Mouse (Mus musculus): Measurements from ENCODE around the gene Lexm. TPM values are rescaled to one million over a fixed set of nuclear protein-coding genes. Genes with fewer than 3 reads are reported as not detected.

Lexm gene
- total and polyA plus RNA-seq, 3 experiments = 0.19 to 0.21 TPM; not detected in 1

- no peak overlapping the region for H3K9ac ChIP-seq (ENCODE audit: insufficient read depth, low read depth)
- H3K79me2 ChIP-seq (replicated peaks; ENCODE audit: control insufficient read depth, extremely low read depth, insufficient read depth, poor library complexity, severe bottlenecking) = no peaks in the 10 kb centered on the region
- no peak overlapping the region for H3K27ac ChIP-seq (ENCODE audit: insufficient read depth, low read depth)
- H3K4me2 ChIP-seq (ENCODE audit: insufficient read depth, low read depth, poor library complexity, severe bottlenecking) = no peak overlapping the region
- in situ Hi-C loops (cut with MboI; ENCODE audit: low pct_ligation_motif_present, low pct_unique_long_range_greater_than_20kb, low sequenced_read_pairs) (no loop called here), dilution Hi-C loops (cut with MboI; ENCODE audit: extremely low pct_ligation_motif_present, extremely low pct_unique_long_range_greater_than_20kb, low sequenced_read_pairs) (no loop called here)
- H3K9me3 ChIP-seq (replicated peaks; ENCODE audit: low read length) = no peaks in the 10 kb centered on the region
- H3K36me3 ChIP-seq (replicated peaks in 1 of 2; ENCODE audit: control insufficient read depth in 1 of 2, insufficient read depth in 1 of 2, low read length in 1 of 2) = no peaks in the 10 kb centered on the region
- DNase-seq (ENCODE audit: extremely low read depth) = no peak
- H3K4me1 ChIP-seq (ENCODE audit: control insufficient read depth in 1 of 2, insufficient read depth in 2 of 2) = peaks cover 0 to 7% of the 10 kb centered on the region in 2 experiments; a peak in 2 of 4 replicates
- H3K4me3 ChIP-seq (replicated peaks in 1 of 3; ENCODE audit: low read depth in 2 of 3, low read length in 2 of 3, poor library complexity in 1 of 3) = no peak overlapping the region
- TF ChIP-seq KAT2A (IDR thresholded peaks at IDR 0.05; ENCODE audit: insufficient replicate concordance, low read length) (no peak), GABPA (IDR thresholded peaks at IDR 0.05; ENCODE audit: insufficient replicate concordance, low read depth, low read length) (no peak), MYC (IDR thresholded peaks at IDR 0.05; ENCODE audit: low read depth, low read length) (no peak)
- peaks cover 67% of the 10 kb centered on the region for H3K27me3 ChIP-seq (replicated peaks)
Observed at GRCm38 (mm10) chr4:106624271-106624670, 7.2 kb upstream of the Lexm start.

- TF ChIP-seq PAX5 (IDR thresholded peaks at IDR 0.05; ENCODE audit: low read length) (no peak), SIN3A (IDR thresholded peaks at IDR 0.05; ENCODE audit: low read length) (no peak), RCOR1 (conservative IDR thresholded peaks at IDR 0.05; ENCODE audit: low read depth, low read length) (no peak), UBTF (IDR thresholded peaks at IDR 0.05; ENCODE audit: low read depth, low read length) (no peak), E2F4 (IDR thresholded peaks at IDR 0.05; ENCODE audit: insufficient replicate concordance, low read depth, low read length) (no peak), JUN (IDR thresholded peaks at IDR 0.05; ENCODE audit: insufficient read depth, low read depth, low read length) (no peak), BHLHE40 (IDR thresholded peaks at IDR 0.05; ENCODE audit: low read depth, low read length) (no peak), CTCF (conservative IDR thresholded peaks at IDR 0.05 in 1 of 2, IDR thresholded peaks at IDR 0.05 in 1 of 2; ENCODE audit: low read depth in 2 of 2, low read length in 2 of 2) (no peak), MEF2A (IDR thresholded peaks at IDR 0.05; ENCODE audit: borderline replicate concordance, low read depth, low read length) (no peak), ETS1 (conservative IDR thresholded peaks at IDR 0.05; ENCODE audit: low read depth, low read length) (no peak), CHD1 (IDR thresholded peaks at IDR 0.05; ENCODE audit: low read depth, low read length) (no peak), NRF1 (IDR thresholded peaks at IDR 0.05; ENCODE audit: low read depth, low read length) (no peak), TCF12 (IDR thresholded peaks at IDR 0.05; ENCODE audit: low read depth, low read length) (no peak), USF1 (IDR thresholded peaks at IDR 0.05; ENCODE audit: low read depth, low read length) (no peak), USF2 (conservative IDR thresholded peaks at IDR 0.05; ENCODE audit: low read depth, low read length) (no peak)
- Histone ChIP-seq H3K27me3 (replicated peaks) (peaks cover 57% of the 10 kb centered on the region), H3K36me3 (replicated peaks in 1 of 2; ENCODE audit: control insufficient read depth in 1 of 2, insufficient read depth in 1 of 2, low read length in 1 of 2) (no peaks in the 10 kb centered on the region), H3K4me1 (ENCODE audit: control insufficient read depth in 1 of 2, insufficient read depth in 2 of 2) (no peaks in the 10 kb centered on the region), H3K4me3 (replicated peaks in 1 of 3; ENCODE audit: low read depth in 2 of 3, low read length in 2 of 3, poor library complexity in 1 of 3) (no peak overlapping the region), H3K4me2 (ENCODE audit: insufficient read depth, low read depth, poor library complexity, severe bottlenecking) (no peak overlapping the region), H3K27ac (ENCODE audit: insufficient read depth, low read depth) (no peak overlapping the region), H3K9ac (ENCODE audit: insufficient read depth, low read depth) (no peak overlapping the region), H3K9me3 (replicated peaks; ENCODE audit: low read length) (no peaks in the 10 kb centered on the region), H3K79me2 (replicated peaks; ENCODE audit: control insufficient read depth, extremely low read depth, insufficient read depth, poor library complexity, severe bottlenecking) (no peaks in the 10 kb centered on the region)
- no peak for DNase-seq (ENCODE audit: extremely low read depth)
- dilution Hi-C loops (cut with MboI; ENCODE audit: extremely low pct_ligation_motif_present, extremely low pct_unique_long_range_greater_than_20kb, low sequenced_read_pairs) = no loop called here
- in situ Hi-C loops (cut with MboI; ENCODE audit: low pct_ligation_motif_present, low pct_unique_long_range_greater_than_20kb, low sequenced_read_pairs) = no loop called here
Observed at GRCm38 (mm10) chr4:106622712-106623111, 5.7 kb upstream of the Lexm start.
